Mouse (Mus musculus) frontal cortex, postnatal 36 days (tissue): Measurements from ENCODE around the gene Lmo1.
"Not testable (repeated sequence)": the region's sequence is repeated elsewhere in the genome, so short reads cannot be mapped to it uniquely, and the experiment has no call there.

Source experiments
- DNase-seq, 2 experiments: peaks; one replicate each; pipeline ENCODE4 v3.0.0; 2022; ENCODE audit warnings: low spot score in 2 of 2

The Lmo1 gene

DNA sequence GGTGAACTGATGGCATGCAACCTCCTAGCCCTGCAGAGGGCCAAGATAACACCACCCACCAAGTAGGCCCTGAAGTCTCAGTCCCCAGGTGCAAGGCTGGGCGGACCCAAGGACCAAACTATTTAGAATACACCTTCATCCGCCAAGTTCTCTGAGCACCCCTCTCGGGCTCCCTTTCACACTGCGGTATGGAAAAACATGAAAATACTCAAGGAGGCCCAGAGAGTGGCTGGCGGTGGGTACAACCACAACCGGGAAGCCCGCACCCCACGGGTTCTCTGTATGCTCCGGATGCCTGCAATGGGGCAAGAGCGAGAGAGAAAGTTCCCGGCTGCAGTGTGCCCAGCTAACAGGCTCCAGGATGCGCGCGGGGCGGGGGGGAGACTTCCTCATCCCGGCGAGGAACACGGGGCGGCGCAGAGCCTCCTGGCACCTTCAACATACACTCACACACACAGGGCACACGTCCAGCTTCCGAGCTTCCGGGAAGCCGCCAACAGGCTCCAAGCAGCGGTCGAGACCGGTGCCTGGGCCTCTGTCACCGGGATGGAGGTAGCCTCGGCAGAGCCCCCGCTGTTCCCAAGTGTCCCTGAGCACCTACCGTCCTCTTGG lies 564 bp downstream of the Lmo1 start:
- peak; percentile 44 to 48 for DNase-seq

DNA sequence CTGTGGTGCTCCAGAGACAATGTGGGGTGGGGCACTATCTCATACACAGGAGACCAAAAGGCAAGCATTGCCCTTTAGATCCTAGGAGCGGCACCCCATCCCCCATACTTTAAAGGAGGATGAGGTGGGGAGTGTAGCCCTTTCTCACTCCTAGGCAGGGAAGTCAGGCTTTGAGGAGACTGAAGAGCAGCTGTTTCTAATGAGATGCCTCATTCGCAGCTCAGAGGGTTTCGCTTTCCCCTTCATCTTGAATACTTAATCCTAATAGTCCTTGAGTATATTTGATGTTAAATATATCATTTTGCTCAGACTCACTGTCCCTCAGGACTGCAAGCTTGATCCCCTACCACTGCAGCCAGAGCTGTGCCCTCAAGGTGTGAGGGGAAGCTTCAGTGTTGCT lies 3.1 kb downstream of the Lmo1 start:
- no peak for DNase-seq

DNA sequence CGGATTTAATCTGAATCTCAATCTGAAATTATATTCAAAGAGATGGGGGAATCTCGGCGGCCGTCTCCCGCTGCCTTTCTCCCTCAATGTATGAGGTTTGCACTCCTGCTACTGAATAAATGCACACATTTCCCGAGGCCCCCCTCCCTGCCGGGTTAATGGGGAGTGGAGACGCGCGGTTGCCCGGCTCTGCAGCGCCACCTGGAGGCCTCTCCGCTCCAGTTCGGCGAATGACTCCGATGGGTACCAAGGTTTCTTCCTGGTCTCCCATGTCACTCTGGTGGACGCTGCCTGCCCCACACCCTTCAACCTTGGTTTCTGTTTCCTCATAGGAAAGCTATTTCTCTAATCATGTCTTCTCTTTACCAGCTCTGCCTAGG lies 4.6 kb downstream of the Lmo1 start:
- peak; percentile 91 for DNase-seq

DNA sequence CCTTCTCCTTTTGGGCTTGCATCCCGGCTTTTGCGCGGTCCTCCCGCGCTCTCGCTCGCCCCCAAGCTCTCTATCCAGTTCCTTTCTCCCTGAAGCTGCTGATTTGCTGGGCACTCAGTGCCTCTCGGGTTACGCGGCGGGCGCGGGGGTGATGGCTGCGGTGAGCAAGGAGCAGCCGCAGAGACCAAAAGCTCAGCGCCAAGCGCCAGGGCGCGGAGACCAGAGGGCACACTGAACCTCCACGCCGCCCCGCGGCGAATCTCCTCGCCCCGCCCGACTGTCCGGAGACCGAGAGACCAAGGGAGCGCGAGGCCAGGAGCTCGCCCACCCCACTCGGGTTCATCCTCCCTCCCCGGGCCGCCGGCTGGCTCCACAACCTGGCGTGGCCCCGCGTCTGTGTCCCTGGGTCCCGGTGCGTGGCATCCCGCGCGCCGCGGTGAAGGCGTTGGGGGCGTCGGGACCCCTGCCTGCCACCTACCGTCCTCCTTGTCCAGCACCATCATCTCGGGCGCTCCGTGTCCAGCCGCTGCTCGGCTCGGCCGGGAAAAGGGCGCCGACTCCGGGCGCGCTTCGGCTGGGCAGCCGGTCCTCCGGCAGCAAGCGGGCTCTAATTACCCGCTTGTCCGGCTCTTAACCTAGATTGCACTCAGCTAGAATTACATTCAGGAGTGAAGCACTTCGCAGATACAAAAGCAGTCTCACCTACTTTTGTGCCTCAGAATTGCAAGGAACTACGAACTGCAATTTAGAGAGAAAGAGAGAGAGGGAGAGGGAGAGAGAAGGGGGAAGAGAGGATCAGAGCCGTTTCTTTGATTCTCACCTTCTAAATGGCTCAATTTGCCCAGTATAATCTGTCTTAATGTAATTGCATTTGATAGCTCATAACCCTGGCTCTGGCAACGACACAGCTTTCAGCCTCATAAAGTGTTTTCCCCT lies 5.2 kb downstream of the Lmo1 start:
- peak in 1 of 2 experiments; percentile 42 for DNase-seq

DNA sequence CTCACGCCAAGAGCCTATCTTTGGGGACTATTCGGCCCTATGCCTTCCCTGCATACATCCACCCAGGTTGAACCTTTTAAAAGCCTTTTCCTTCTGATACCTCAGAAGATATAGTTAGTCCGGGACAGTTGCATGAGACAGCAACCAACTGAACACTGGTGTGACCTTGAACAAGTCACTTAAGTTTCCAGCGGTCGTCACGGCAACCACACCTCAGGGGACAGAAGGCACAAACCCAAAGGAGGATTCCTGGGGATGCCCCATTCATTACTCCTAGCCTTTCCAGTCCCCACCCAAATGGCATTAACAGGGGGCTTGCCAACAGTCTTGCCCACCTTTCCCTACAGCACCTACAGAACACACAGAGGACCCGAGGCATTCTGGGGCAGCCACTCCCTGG lies 6.3 kb downstream of the Lmo1 start:
- no peak for DNase-seq

DNA sequence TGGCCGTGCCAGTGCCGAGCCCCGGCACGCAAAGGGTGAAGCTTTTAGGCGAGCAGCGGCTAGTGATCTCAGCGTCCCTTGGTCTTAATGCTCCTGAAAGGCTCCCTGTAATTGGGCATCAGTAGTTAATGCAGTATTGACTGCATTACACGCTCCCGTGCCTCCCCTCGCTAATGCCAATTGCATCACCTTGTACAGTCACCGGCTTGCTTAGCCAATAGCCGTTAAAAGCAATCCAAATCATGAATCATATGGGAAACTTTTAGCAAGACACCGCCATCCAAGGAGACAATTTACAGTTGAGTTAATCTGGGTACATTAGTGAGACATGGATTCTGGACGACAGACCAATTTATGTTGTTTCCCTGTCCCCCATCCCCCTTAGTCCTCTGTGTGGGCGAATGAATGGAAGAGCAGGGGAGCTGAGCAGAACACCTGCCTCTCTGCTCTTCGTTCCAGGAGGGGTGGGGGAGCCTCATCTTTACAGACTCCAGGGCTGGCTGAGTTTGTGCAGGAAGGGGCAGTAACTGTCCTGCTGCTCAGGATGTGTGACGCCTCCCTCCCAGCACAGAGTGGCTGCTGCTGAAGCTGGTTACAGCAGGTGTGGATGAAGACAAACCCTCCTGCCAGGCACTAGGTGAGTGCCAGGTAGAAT lies 8.9 kb downstream of the Lmo1 start:
- no peak for DNase-seq

DNA sequence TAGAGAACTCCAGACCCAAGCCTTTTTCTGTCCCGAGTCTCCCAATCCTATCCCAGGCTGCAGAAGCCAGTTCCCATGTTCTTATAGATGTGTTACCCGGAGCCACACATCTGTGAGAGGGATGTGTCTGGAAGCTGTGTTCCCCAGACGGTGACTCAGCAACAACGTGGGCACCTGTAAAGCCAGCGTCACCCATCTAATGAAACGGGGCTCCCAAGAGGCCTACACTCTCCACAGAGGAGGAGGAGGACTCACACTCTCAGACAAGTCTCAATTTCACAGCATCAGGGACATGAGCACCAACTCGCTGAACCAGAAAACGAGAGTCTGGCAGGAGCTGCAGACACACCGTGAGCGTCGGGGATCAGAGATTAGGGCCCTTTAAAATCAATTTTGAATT lies 20.7 kb downstream of the Lmo1 start:
- DNase-seq, result no peak

DNA sequence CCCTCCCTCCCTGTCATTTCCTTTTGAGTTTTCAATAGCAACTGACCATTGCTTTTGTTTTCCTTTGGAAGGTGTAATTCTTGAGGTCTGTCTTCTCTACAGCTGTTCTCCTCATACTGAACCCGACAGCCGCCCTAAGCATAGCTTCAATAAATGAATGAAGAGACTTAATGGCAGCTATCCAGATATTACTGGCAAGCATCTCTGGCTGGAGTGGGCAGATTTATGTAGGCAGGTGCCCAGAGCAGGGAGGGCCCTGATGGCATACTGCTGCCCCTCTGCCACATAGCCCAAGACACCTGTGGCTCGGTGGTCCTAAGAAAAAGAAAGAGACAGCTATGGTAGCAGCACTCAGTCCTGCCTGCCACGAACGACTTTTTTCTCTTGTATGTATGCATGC lies 21.5 kb downstream of the Lmo1 start:
- DNase-seq, result no peak

DNA sequence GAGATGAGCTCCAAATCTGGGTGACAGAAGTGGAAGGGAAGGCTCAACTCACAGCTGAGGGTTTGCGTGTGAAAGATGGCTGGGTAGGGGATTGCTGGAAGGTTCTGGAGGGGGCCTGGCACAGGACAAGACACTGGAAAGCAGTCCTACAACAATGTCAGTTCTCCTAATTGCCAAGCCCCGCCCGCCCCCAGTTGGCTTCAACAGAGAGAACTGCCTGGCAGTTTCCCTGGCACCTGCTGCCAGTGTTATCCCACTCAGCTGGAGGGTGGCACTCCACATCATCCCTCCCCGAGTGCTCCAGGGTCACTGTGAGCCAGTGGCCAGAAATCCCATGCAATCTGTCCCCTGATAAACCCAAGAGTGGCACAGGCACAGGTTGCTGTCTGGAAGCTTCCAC lies 23.9 kb downstream of the Lmo1 start:
- DNase-seq, result no peak

DNA sequence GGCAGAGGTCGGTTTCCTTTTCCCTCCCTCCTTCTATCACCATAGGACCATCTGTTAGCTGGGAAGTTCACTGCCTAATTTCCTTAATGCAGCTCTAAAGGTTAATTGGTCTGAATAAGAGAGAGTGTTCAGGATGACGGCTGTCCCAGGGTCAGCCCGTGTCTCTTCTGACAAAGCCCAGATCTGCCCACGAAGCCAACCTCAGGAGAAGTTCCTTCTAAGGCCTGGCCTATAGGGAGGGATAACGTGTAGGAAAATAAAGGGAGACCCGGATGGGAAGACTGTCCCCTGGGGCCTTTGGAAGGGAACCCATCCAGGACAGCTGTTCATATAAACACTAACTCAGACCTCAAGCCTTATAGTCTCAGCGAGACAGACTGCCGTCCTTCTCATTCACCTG lies 29.8 kb downstream of the Lmo1 start:
- no peak for DNase-seq

DNA sequence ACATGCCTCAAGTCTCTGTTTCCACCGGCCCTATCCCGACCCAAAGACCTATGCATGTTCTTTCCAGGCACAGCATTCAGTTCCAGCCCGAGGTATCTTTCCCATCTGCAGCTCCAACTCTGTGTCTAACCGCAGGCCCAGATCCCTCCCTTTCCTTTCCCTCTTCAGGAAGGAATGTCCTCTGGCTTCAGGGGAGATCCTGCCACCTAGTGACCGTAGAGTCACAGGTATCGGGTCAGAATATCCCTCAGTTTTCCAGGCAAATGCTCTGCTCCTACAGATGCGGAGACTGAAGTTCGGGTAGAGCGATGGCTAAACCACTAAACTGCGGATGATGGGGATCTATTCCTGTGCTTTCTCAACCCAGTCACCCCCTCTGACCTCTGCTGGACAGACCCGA lies 30.3 kb downstream of the Lmo1 start:
- no peak for DNase-seq

DNA sequence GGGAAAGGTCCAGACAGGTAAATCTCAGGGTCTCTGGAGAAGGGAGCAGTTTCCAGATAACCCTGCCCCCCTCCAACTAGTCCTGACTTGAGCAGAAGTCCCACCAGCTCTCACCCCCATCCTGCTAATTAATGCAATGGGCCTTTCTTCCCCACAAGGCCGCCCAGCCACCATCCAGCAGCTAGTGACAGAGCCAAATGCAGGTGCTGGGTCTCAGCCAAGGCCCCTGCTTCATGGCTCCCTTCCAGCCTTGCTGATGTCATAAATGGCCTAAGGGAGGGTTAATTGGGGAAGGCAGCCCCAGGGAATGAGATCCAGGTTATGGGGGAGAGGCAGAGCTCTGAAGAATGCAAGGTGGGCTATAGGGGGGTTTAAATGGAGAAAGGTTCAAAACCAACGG lies 32.4 kb downstream of the Lmo1 start:
- DNase-seq, result no peak

DNA sequence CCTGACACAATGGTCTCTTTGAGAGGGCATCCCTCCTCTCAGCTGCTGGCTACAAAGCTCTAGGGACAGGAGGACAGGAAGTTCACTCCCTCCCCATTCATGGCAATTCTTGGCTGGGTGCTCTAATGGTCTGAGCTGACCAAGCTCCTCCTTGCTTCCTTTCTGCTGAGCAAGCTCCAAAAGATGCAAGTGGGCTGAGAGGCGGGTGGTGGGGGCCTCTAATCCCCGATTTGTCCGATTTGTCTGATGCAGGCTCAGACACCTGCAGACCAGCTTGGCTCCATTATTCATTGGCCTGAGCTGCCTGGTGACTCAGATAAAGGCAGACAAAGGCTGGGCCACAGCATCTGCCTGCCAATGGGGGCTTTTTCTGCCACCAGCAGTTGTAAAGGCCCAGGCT lies 33.3 kb downstream of the Lmo1 start:
- DNase-seq, result no peak

DNA sequence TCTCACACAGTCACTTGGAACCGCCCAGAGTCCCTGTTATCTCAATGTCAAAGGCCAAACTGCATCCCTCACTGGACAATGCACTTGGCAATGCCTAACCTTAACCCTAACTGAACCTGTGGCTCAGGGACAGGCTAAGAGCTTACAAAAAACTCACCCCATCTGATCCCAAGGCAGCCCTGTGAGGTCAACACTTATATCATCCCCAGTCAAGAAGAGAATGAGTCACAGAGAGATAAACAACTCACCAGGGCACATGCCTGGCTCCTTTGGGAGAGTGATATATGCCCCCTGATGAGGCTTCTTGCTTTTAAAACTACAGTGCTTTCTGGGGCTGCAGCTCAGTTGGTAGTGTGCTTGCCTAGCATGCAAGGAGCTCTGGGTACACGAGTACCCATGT lies 34.0 kb downstream of the Lmo1 start:
- no peak for DNase-seq

DNA sequence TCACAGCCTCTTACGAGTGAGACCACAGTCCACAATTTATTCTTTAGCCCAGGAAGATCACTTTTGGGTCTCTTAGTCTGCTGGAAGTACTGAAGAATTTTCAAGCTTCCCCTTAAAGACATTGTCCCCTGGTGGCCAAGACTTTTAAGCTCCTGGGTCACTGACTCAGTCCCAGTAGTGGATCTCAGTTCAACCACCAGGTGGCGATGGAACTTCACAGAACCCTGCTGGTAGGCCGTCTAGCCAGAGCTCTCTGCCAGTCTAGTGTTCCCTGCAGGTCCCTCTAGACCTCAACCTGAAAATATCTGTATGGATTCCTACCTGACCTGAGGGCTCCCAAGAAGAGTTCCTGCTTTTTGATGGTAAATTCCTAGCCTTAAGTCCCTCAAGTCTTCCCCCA lies 35.6 kb downstream of the Lmo1 start:
- DNase-seq, result peak; percentile 87 to 91

DNA sequence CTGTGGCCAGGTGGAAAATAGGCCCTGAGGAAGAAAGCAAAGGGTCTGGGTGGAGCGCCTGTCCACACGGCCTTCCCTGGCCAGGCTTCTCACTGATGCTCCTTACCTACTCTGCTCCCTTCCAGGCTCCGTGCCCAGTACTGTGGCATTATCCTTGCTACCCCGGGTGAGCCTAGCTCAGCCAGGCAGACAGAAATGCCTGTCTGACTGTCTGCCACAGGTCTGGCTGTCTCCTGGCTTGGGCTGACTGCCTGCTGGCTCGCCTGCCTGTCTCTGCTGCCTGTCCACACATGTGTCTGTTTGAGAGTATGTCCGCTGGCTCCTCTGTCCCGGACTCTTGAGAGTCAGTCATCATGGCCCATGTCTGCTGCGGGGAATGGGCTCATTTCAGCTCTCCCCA lies 37.6 kb downstream of the Lmo1 start:
- DNase-seq, result no peak

DNA sequence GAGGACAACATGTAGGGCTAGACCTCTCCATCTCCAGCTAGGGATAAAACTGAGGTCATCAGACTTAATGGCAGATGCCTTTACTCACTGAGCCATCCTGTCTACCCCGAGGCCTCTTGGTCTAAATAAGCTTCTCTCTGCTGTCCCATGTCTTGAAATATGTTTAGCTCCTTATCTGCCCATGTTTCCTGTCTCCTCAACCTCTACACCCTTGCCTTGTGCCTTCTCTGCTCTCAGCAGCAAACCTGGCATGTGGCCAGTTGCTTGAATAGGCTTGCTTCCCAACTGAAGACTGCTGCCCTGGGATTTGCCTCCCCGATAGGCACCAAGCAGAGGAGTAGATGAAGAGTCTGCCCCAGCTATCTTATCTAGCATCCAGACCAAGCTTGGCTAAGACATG lies 43.4 kb downstream of the Lmo1 start:
- no peak for DNase-seq

DNA sequence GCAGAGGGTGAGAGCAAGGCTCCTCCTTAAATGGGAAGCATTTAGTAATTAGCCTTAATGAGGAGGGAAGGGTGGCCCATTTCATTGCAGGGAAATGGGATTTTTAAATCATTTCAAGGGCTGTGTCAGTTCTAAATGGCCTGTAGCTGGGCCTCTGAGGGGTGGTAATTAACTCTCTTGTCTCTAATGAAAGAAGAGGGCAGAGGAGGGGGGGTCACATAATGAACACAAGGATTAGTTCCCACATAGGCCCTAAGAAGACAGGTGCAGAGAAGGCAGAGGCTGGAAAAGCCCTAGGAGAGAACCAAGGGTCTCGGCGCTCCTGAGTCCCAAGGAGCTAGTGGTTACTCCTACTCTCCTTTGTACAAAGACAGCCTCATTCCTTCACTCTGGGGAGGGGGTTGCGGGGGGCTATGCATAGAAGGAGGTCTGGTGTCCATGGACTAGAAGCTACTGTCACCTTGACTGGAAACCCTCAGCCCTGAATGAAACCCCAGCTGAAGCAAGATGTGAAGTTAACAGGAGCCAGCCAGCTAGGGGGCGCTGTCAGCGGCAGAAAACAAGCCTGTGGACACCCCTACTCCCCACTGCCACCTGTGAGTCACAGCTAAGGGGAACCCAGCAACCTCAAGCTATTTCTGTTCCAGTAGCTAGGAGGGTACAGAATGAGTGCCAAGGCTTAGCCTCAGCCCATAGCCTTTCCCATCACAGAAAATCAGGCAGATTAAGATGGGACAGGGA lies 44.9 kb downstream of the Lmo1 start:
- DNase-seq, result no peak

DNA sequence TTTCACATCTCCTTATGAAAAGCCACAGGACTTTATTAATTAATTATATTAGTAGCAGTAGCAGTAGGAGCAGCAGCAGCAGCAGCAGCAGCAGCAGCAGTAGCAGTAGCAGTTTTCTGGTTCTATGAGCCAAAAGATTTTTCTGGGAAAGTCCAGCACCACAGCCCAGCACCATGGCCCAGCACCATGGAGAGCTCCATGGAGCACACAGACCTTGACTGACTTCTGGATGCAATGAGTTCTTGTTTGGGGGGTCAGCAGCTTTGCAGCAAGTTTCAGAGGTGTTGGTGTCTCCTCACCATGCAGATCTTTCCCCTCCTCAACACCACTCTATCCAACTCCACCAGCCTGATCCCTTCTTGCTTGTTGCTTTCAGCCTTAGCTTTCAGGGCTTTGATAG lies 45.6 kb downstream of the Lmo1 start:
- DNase-seq, result no peak

DNA sequence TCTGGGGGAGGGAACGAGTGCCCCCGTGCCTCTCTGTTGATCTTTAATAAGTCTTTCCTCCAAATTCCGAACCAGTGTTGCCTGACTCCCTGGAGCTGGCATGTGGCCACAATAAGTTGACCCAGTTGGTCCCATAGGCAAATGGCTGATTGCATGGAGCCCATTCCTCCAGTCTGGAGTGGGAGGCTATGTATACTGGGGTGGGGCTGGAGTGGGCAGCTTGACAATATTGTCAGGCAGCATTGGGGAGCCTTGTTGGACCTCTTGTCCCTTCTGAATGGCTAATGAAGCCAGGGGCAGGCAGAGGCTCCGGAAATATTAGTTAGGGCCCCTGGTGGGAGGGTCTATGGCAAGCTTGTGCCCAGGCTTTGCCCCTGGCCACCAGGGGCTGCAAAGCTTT lies 59.1 kb downstream of the Lmo1 start:
- DNase-seq, result no peak

DNA sequence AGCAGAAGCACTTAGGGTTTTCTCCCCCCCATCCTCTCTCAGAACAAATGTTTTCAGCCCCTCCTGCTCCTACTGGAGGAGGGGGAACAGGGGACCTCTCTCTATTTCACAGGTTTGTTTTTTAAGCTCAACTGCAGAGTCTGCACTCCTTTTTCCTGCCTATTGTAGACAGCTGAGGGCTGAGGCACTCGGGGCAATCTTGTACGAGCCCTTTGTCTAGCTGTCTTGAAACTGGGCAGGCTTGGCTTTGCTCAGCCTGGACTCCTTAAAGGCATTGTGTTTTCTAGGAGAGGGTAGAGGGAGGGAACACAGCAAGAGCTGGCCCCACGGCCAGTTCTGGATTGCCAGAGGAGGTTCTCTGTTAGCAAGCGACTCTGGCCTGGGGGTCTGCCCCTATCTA lies 59.5 kb downstream of the Lmo1 start:
- not testable (repeated sequence) for DNase-seq

DNA sequence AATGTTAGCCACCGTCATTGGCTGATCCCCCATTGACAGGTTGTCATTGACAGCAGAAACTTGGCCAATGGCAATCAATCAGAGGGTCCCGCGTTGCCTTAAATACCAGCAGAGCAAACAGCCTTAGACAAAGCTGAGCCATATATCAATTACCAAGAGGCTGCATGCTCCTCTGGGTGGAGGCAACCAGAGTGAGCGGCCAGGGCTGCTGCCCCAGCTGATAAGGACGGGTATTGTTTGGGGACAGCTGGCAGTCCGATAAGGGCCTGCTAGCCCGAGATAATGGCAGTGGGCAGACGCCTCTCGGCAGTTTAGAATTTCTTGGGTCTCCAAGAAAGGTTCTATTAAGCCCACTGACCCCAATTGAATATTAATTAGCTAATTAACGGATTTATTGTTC lies 60.1 kb downstream of the Lmo1 start:
- no peak for DNase-seq
